Mouse (Mus musculus): ENCODE data around the gene Hes5.

Gene Hes5

DNA sequence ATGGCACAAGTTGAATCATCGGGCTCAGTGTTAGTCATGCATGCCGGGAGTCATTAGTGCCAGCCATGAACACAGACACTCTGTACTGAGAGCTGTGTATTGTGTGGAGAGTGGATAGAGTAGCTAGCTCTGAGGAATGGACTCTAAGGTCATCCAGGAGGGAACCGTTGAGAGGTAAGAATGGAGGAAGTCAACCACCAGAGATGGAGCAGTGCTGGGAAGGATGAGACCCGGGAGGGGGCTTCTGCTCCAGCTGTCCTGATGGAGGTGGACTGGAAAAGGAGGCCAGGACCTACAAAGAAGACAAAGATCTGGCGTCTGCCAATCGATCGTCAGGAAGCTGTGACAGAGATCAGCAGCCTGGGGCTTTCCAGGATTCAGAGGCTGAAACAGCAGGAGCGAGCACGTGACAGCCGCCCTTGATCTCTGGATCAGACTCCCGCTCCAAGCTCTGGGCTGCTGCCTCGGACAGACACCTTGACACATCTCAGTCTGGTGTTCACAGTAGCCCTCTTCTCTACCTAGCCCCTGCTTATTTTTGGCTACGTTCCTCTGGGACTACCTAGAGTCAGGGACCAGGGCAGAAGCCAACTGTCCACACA is 27.3 kb upstream of the Hes5 start:
- H3K27me3 ChIP-seq (ENCODE audit: control insufficient read depth, insufficient read depth, low read length, poor library complexity, severe bottlenecking), result no peaks in the 10 kb centered on the region
- no peak for DNase-seq (ENCODE audit: low read depth, low spot score)
- no peaks in the 10 kb centered on the region for H3K36me3 ChIP-seq (ENCODE audit: control insufficient read depth, insufficient read depth, low read length, poor library complexity, severe bottlenecking)

GRCm38 (mm10) chr4:154934800-154935199 is 25.9 kb upstream of the Hes5 start:
- Histone ChIP-seq H3K27me3 (ENCODE audit: control insufficient read depth, insufficient read depth, low read length, poor library complexity, severe bottlenecking) (no peaks in the 10 kb centered on the region), H3K36me3 (ENCODE audit: control insufficient read depth, insufficient read depth, low read length, poor library complexity, severe bottlenecking) (no peaks in the 10 kb centered on the region)
- DNase-seq (ENCODE audit: low read depth, low spot score), result no peak

DNA sequence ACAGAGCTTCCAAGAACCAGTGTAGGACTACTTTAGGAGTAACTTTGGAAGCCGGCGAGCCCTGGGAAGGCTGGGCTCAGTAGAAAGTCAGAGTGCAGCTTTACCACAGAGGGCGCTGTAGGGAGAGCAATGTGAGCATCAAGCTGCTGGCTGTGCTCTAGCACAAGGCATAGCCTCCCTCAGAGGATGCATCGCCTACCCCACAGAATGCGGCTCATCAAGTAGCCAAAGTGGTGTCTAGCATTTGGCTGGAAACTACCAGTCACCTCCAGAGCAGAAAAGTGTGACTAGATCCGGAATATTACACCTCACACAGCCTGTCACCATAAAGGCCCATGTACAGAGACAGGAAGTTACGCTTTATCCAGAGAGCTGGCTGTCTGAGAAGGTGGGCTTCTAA is 24.9 kb upstream of the Hes5 start:
- no peak for DNase-seq (ENCODE audit: low read depth, low spot score)
- Histone ChIP-seq H3K27me3 (ENCODE audit: control insufficient read depth, insufficient read depth, low read length, poor library complexity, severe bottlenecking) (no peaks in the 10 kb centered on the region), H3K36me3 (ENCODE audit: control insufficient read depth, insufficient read depth, low read length, poor library complexity, severe bottlenecking) (no peaks in the 10 kb centered on the region)

GRCm38 (mm10) chr4:154936542-154937255 is 24.0 kb upstream of the Hes5 start:
- no peak for DNase-seq (ENCODE audit: low read depth, low spot score)
- Histone ChIP-seq H3K36me3 (ENCODE audit: control insufficient read depth, insufficient read depth, low read length, poor library complexity, severe bottlenecking) (no peaks in the 10 kb centered on the region), H3K27me3 (ENCODE audit: control insufficient read depth, insufficient read depth, low read length, poor library complexity, severe bottlenecking) (no peaks in the 10 kb centered on the region)

- Histone ChIP-seq H3K36me3 (ENCODE audit: control insufficient read depth, insufficient read depth, low read length, poor library complexity, severe bottlenecking) (no peaks in the 10 kb centered on the region), H3K27me3 (ENCODE audit: control insufficient read depth, insufficient read depth, low read length, poor library complexity, severe bottlenecking) (no peaks in the 10 kb centered on the region)
- no peak for DNase-seq (ENCODE audit: low read depth, low spot score)
Measured at GRCm38 (mm10) chr4:154937746-154938145, 23.0 kb upstream of the Hes5 start.

- Histone ChIP-seq H3K36me3 (ENCODE audit: control insufficient read depth, insufficient read depth, low read length, poor library complexity, severe bottlenecking) (no peaks in the 10 kb centered on the region), H3K27me3 (ENCODE audit: control insufficient read depth, insufficient read depth, low read length, poor library complexity, severe bottlenecking) (no peaks in the 10 kb centered on the region)
- peak; percentile 72 for DNase-seq (ENCODE audit: low read depth, low spot score)
Measured at GRCm38 (mm10) chr4:154940156-154940555, 20.6 kb upstream of the Hes5 start.

- no peak for DNase-seq (ENCODE audit: low read depth, low spot score)
- no peaks in the 10 kb centered on the region for H3K36me3 ChIP-seq (ENCODE audit: control insufficient read depth, insufficient read depth, low read length, poor library complexity, severe bottlenecking)
- H3K27me3 ChIP-seq (ENCODE audit: control insufficient read depth, insufficient read depth, low read length, poor library complexity, severe bottlenecking), result no peaks in the 10 kb centered on the region
Measured at GRCm38 (mm10) chr4:154941831-154942230, 18.9 kb upstream of the Hes5 start.

GRCm38 (mm10) chr4:154942632-154943322 is 17.9 kb upstream of the Hes5 start:
- H3K27me3 ChIP-seq (ENCODE audit: control insufficient read depth, insufficient read depth, low read length, poor library complexity, severe bottlenecking), result no peaks in the 10 kb centered on the region; the same call in 1 of the 2 replicates
- DNase-seq (ENCODE audit: low read depth, low spot score), result peak; percentile 70

GRCm38 (mm10) chr4:154943323-154944039 is 17.2 kb upstream of the Hes5 start:
- Histone ChIP-seq H3K36me3 (ENCODE audit: control insufficient read depth, insufficient read depth, low read length, poor library complexity, severe bottlenecking) (no peaks in the 10 kb centered on the region), H3K27me3 (ENCODE audit: control insufficient read depth, insufficient read depth, low read length, poor library complexity, severe bottlenecking) (no peaks in the 10 kb centered on the region; the same call in 1 of the 2 replicates)
- peak; percentile 53 for DNase-seq (ENCODE audit: low read depth, low spot score)

More at GRCm38 (mm10) chr4:154942632-154943322, 17.9 kb upstream of the Hes5 start:
- no peaks in the 10 kb centered on the region for H3K36me3 ChIP-seq (ENCODE audit: control insufficient read depth, insufficient read depth, low read length, poor library complexity, severe bottlenecking)

- Histone ChIP-seq H3K27me3 (ENCODE audit: control insufficient read depth, insufficient read depth, low read length, poor library complexity, severe bottlenecking) (no peaks in the 10 kb centered on the region; the same call in 1 of the 2 replicates), H3K36me3 (ENCODE audit: control insufficient read depth, insufficient read depth, low read length, poor library complexity, severe bottlenecking) (no peaks in the 10 kb centered on the region)
- DNase-seq (ENCODE audit: low read depth, low spot score), result peak; percentile 94
Measured at GRCm38 (mm10) chr4:154944121-154944590, 16.6 kb upstream of the Hes5 start.

- no peaks in the 10 kb centered on the region for H3K36me3 ChIP-seq (ENCODE audit: control insufficient read depth, insufficient read depth, low read length, poor library complexity, severe bottlenecking)
- H3K27me3 ChIP-seq (ENCODE audit: control insufficient read depth, insufficient read depth, low read length, poor library complexity, severe bottlenecking), result no peaks in the 10 kb centered on the region; the same call in 1 of the 2 replicates
- DNase-seq (ENCODE audit: low read depth, low spot score), result no peak
Measured at GRCm38 (mm10) chr4:154946319-154946718, 14.4 kb upstream of the Hes5 start.

DNA sequence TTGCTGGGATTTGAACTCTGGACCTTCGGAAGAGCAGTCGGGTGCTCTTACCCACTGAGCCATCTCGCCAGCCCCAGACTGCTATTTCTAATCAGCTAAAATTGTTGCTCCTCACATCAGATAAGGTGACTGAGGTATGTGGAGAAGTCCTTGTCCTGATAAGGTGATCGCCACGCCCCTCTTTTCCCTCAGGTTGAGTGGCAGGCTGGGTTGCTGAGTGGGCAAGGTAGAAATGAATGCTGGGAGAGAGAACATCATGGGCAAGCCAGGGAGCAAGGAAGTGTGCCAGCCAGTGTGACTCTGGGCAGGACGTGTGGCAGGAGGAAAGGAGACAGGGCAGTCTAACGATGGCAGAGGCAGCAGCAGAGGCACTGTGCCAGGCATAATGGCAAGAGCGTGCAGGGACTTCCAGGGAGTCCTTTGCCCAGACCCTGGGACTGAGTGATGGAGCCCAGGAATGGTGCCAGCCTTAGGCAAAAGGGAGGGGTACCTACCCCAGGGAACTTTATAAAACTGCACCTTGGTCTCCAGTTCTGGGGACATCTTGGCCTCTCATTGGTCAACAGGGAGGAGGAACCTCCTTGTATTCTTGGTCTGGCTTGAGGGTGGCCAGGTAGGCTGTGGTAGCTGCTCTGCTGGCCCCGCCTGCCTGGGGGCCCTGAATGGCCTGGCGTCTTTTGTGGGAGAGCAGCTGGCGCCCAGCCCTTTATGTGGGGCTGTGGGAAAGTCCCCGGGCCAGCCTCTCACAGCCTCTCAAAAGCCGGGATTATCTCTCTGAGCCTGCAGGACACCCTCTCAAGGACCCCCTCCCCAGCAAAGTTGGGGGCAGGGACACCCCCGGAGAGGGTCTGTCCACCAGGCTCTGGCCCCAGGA is 12.4 kb upstream of the Hes5 start:
- Histone ChIP-seq H3K27me3 (ENCODE audit: control insufficient read depth, insufficient read depth, low read length, poor library complexity, severe bottlenecking) (no peaks in the 10 kb centered on the region; the same call in 1 of the 2 replicates), H3K36me3 (ENCODE audit: control insufficient read depth, insufficient read depth, low read length, poor library complexity, severe bottlenecking) (no peaks in the 10 kb centered on the region)
- DNase-seq (ENCODE audit: low read depth, low spot score), result no peak

DNA sequence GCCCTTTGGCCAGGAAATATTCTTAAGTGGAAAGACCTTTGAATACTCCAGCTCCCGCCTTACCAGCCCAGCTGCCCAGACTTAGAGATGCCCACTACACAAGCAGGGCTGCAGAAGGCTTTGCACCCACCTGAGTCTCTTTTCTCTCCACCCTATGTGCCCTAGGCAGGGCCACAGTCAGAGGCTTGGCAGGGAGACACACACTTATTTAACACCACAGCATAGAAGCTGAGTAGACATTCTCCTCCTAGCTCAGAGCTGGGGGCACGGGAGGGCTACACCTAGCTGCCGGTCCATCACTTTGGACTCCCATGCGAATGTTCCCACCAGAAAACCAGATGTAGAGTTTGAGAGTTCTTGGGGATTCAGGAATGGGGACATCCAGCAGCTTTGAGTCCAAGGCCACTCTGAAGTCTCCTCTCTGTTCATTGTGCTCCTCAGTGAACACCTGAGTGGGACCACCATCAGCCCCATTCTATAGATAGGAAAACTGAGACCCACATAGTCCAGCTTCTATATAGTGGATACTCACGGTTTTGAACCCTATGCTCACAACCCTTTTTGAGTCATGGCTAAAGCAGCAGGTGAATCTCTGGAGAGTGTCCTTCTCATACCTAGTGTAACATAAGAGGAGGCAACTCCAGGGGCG is 11.7 kb upstream of the Hes5 start:
- no peak for DNase-seq (ENCODE audit: low read depth, low spot score)
- Histone ChIP-seq H3K36me3 (ENCODE audit: control insufficient read depth, insufficient read depth, low read length, poor library complexity, severe bottlenecking) (no peaks in the 10 kb centered on the region), H3K27me3 (ENCODE audit: control insufficient read depth, insufficient read depth, low read length, poor library complexity, severe bottlenecking) (no peaks in the 10 kb centered on the region; the same call in 1 of the 2 replicates)

All from splenic B cell, adult 2 months (primary cell).